Mouse (Mus musculus) hindbrain, postnatal 0 days (tissue): ENCODE results near the gene Nucb2. TPM values are rescaled to one million over a fixed set of nuclear protein-coding genes. Genes with fewer than 3 reads are reported as not detected.

Experiments used
- ATAC-seq: fragments of 200-750 bp; cut with Nextera tagmentation; 2 replicates; pipeline ENCODE4 v1.8.0; 2017; ENCODE audit warnings: mild to moderate bottlenecking, moderate TSS enrichment, moderate library complexity
- DNase-seq: peaks from one replicate; pipeline ENCODE4 v3.0.0-alpha.2; 2015; ENCODE audit warnings: low spot score
- H3K27ac ChIP-seq: fragments of 300-500 bp; sonication (generic); 2 replicates; pipeline ENCODE4 v1.5.1; 2014; ENCODE audit warnings: mild to moderate bottlenecking
- H3K27me3 ChIP-seq: fragments of 300-500 bp; sonication (generic); 2 replicates; pipeline ENCODE4 v1.6.1; 2014; ENCODE audit warnings: low read length, mixed read lengths; ENCODE audit not compliant: insufficient read depth
- H3K36me3 ChIP-seq: fragments of 300-500 bp; sonication (generic); 2 replicates; pipeline ENCODE4 v1.6.1; 2014; ENCODE audit warnings: low read length, mixed read lengths; ENCODE audit not compliant: insufficient read depth
- H3K4me1 ChIP-seq: fragments of 300-500 bp; sonication (generic); 2 replicates; pipeline ENCODE4 v1.6.1; 2014; ENCODE audit warnings: antibody characterized with exemption, low read length, mixed read lengths; ENCODE audit not compliant: insufficient read depth
- H3K4me2 ChIP-seq: fragments of 300-500 bp; sonication (generic); 2 replicates; pipeline ENCODE4 v1.6.1; 2014; ENCODE audit warnings: low read depth, mild to moderate bottlenecking, low read length, moderate library complexity, mixed read lengths
- H3K4me3 ChIP-seq: fragments of 300-500 bp; sonication (generic); 2 replicates; pipeline ENCODE4 v1.5.1; 2014; ENCODE audit warnings: low read length
- H3K9ac ChIP-seq: fragments of 300-500 bp; sonication (generic); replicated peaks from 2 replicates; pipeline ENCODE4 v1.6.1; 2014; ENCODE audit warnings: mild to moderate bottlenecking, low read length, moderate library complexity, mixed read lengths
- H3K9me3 ChIP-seq: fragments of 300-500 bp; sonication (generic); 2 replicates; pipeline ENCODE4 v1.6.1; 2016; ENCODE audit warnings: low read length, mixed read lengths
- CTCF ChIP-seq: IDR thresholded peaks from 2 replicates; pipeline ENCODE4 v1.5.1; 2016; ENCODE audit warnings: antibody characterized with exemption, control low read depth, low read depth
- WGBS: fragments of 180-500 bp; shearing (Covaris S2); extraction: QIAGEN DNeasy Blood & Tissue Kit; methylation state at CpG from one replicate; pipeline ENCODE4 v1.1.7; 2014; 5-methylcytosine and 5-hydroxymethylcytosine counted together
- polyA plus RNA-seq: library from polyadenylated mRNA; unstranded; fragments of >200 nt; fragmentation: Nextera tagmentation; extraction: Ambion mirVana; gene quantifications from 2 replicates; pipeline ENCODE4 v1.2.1, GENCODE M21; 2015
- total RNA-seq: library from RNA; depleted of rRNA; stranded (reverse); fragments of >200 nt; gene quantifications from 2 replicates; pipeline ENCODE4 v1.2.3, GENCODE M21; 2014

Nucb2 gene
- total and polyA plus RNA-seq, 2 experiments from 2014 or later, result 17.7 to 37.5 TPM

DNA sequence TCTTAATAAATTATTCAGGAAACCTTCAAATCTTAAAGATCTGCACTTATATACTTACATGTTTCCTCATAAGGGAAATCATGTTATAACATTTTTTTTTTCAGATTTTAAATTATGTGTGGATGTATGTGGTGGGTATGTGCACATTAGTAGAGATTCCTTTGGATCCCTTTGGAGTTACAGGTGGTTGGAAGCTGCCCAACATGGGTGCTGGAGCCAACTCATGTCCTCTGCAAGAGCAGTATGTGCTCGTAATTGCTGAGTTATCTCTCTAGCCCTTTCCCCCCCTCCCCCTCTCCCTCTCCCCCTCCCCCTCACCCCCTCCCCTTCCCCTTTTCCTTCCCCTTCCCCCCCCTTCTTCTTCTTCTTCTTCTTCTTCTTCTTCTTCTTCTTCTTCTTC is 21.1 kb upstream of the Nucb2 start:
- Histone ChIP-seq H3K36me3 (no peaks in the 10 kb centered on the region), H3K27me3 (no peaks in the 10 kb centered on the region), H3K4me2 (no peak overlapping the region), H3K4me1 (no peaks in the 10 kb centered on the region), H3K4me3 (no peak overlapping the region), H3K9me3 (no peaks in the 10 kb centered on the region), H3K9ac (no peak overlapping the region), H3K27ac (no peak overlapping the region)
- DNase-seq (no peak), ATAC-seq (no peak)
- TF ChIP-seq CTCF, result no peak
- WGBS, result 18% methylated on average over 1 of the region's 1 CpGs

DNA sequence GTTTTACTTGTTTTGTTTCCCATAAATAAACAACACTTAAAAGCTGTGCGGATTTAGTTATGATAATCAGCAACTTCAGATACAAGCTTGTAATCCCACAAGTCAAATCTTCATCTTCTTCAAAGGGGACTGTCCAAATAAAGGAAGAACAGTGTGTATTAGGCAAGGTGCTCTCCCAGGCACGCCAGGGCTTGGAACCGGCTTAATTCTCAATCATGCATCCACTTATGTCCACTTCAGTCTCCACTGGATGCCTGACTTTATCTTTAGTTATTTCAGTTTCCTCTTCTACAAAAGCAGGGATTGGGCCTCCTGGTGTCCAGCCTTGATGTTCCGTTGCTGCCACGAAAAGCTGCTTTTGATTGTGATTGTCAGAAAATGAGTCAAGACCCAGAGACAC is 20.4 kb upstream of the Nucb2 start:
- no peak overlapping the region for H3K4me3 ChIP-seq
- no peak overlapping the region for H3K27ac ChIP-seq
- WGBS, result 84% methylated on average over 5 of the region's 5 CpGs
- H3K36me3 ChIP-seq, result no peaks in the 10 kb centered on the region
- ATAC-seq (no peak), DNase-seq (no peak)
- H3K27me3 ChIP-seq, result no peaks in the 10 kb centered on the region
- no peak overlapping the region for H3K9ac ChIP-seq
- TF ChIP-seq CTCF, result no peak
- H3K4me1 ChIP-seq, result no peaks in the 10 kb centered on the region
- no peaks in the 10 kb centered on the region for H3K9me3 ChIP-seq
- no peak overlapping the region for H3K4me2 ChIP-seq

DNA sequence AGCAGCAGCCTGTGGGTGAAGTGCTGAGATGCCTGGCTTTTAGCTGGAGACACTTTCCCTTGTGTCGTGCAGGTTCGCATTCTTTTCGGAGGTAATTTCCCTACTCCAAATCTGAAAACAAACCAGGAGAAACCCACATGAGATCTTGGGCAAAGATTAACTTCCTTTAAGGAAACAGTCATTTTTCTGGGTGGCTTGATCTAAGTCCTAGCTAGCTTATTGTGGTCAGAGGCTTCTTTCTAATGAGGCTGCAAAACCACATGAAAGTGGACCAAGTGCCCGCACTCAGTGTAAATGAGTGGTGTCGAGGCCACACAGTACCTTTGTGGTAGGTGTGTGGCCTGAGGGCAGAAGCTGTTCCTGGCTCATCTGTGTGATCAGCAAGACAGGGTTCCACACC is 20.0 kb upstream of the Nucb2 start:
- no peaks in the 10 kb centered on the region for H3K9me3 ChIP-seq
- H3K27ac ChIP-seq, result no peak overlapping the region
- no peak for TF ChIP-seq CTCF
- H3K4me3 ChIP-seq, result no peak overlapping the region
- 95% methylated on average over 5 of the region's 5 CpGs for WGBS
- H3K9ac ChIP-seq, result no peak overlapping the region
- H3K4me2 ChIP-seq, result no peak overlapping the region
- no peaks in the 10 kb centered on the region for H3K4me1 ChIP-seq
- no peak for DNase-seq
- H3K27me3 ChIP-seq, result no peaks in the 10 kb centered on the region
- H3K36me3 ChIP-seq, result no peaks in the 10 kb centered on the region
- ATAC-seq, result no peak

DNA sequence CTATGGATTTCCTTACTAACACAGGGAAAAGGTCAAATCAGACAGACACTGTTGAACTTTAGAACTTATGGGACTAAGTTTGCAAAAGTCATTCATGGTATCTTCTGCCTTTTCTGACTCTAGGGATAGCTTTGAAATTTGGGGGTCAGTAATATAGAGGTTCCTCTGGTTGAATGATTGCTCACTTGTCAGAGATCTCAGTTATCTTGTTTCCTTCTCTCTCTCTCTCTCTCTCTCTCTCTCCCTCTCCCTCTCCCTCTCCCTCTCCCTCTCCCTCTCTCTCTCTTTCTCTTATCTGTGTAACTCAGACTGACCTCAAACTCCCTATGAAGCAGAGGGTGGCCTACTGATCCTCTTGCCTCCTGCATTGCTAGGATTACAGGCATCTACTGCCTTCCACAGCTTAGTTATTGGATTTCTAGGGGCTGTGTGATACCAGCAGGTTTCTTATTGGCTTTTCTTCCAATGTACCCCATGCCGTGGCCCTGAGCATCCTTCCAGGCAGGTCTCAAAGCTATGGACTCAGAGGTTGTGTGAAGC is 19.0 kb upstream of the Nucb2 start:
- Histone ChIP-seq H3K4me3 (no peak overlapping the region), H3K9me3 (no peaks in the 10 kb centered on the region), H3K36me3 (no peaks in the 10 kb centered on the region), H3K9ac (no peak overlapping the region), H3K4me2 (no peak overlapping the region), H3K27ac (no peak overlapping the region), H3K4me1 (no peaks in the 10 kb centered on the region), H3K27me3 (no peaks in the 10 kb centered on the region)
- DNase-seq (no peak), ATAC-seq (no peak)
- no peak for TF ChIP-seq CTCF
- WGBS, result 77% methylated on average over 1 of the region's 1 CpGs

DNA sequence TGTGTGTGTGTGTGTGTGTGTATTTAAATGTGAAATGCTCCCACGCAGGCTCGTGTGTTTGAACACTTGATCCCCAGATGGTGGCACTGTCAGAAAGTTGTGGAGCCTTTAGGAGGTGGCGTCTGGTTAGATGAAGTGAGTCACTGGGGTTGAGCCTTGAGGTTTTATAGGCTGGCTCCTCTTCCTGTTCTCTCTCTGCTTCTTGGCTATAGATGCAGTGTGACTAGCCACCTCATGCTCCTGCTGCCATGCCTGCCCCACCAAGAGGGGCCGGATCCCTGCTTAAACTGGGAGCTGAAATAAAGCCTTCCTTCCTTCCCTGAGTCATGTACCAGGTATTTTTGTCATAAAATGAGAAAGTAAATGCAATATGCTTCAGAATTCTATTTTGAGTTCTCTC is 13.1 kb upstream of the Nucb2 start:
- WGBS, result 85% methylated on average over 4 of the region's 4 CpGs
- H3K27ac ChIP-seq, result no peak overlapping the region
- H3K27me3 ChIP-seq, result no peaks in the 10 kb centered on the region
- no peak for ATAC-seq
- H3K4me3 ChIP-seq, result no peak overlapping the region
- no peaks in the 10 kb centered on the region for H3K4me1 ChIP-seq
- no peak overlapping the region for H3K9ac ChIP-seq
- DNase-seq, result no peak
- H3K36me3 ChIP-seq, result no peaks in the 10 kb centered on the region
- no peaks in the 10 kb centered on the region for H3K9me3 ChIP-seq
- TF ChIP-seq CTCF, result no peak
- no peak overlapping the region for H3K4me2 ChIP-seq

DNA sequence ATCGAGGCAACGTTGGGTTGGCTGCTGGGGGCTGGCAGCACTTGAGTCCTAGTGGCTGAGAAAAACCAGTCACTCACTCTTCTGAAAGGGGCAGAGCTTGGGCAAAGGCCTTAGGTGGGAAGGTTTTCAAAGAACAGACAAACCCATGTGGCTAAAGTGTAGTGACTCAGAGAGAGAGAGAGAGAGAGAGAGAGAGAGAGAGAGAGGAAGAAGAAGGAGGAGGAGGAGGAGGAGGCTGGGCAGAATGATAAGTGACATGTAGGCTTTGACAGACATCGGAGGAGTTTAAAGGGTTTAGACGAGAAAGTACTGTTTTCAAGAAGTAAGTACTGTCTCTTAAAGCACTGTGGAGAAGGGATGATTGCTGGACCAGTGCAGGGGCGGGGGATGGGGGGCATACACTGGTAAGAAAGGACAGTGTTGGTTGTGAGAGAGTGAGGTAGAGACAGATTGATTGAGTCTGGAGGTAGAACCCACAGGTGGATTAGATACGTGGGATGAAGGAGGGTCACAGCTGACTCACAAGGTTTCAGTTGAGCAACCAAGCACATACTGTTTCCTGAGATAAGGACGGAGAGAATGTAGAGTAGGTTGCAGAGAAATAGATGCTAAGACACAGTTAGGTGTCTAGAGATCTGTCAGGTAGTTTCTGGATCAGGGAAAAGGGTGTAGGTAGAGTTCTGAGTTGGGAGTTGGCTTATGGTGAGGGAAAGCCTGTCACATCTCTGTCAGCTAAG is 10.7 kb upstream of the Nucb2 start:
- Histone ChIP-seq H3K9me3 (no peaks in the 10 kb centered on the region), H3K27ac (no peak overlapping the region), H3K4me2 (no peak overlapping the region), H3K36me3 (no peaks in the 10 kb centered on the region), H3K4me1 (no peaks in the 10 kb centered on the region), H3K9ac (no peak overlapping the region), H3K27me3 (no peaks in the 10 kb centered on the region), H3K4me3 (no peak overlapping the region)
- no peak for ATAC-seq
- no peak for TF ChIP-seq CTCF
- DNase-seq, result no peak
- WGBS, result 76% methylated on average over 7 of the region's 7 CpGs

DNA sequence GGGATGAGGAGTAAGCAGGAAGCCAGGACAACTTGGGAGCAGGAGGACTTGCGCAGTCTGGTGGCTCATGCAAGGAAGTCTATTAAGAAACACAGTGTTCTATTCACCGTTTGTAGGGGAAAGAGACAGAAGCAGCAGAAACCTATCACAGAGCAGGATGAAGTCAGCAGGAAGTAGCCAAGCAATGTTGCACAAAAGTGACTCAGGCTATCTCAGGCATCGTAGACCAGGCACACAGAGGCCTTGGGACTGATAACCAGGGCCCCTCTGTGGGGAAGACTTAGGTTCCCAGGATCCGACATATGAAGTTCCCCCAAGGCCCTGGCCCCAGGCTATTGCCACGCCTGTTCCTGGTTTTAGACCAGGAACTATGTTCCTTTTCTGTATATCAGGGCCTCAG is 9.6 kb upstream of the Nucb2 start:
- WGBS, result 87% methylated on average over 5 of the region's 5 CpGs
- no peaks in the 10 kb centered on the region for H3K27me3 ChIP-seq
- no peak overlapping the region for H3K4me2 ChIP-seq
- H3K36me3 ChIP-seq, result no peaks in the 10 kb centered on the region
- no peak overlapping the region for H3K9ac ChIP-seq
- no peak for TF ChIP-seq CTCF
- H3K4me1 ChIP-seq, result no peaks in the 10 kb centered on the region
- ATAC-seq, result no peak
- no peak overlapping the region for H3K27ac ChIP-seq
- no peak overlapping the region for H3K4me3 ChIP-seq
- DNase-seq, result no peak
- no peaks in the 10 kb centered on the region for H3K9me3 ChIP-seq
